Mouse (Mus musculus) midbrain, embryonic 10.5 days (tissue): ENCODE measurements around the gene Gm30191. TPM values are rescaled to one million over a fixed set of nuclear protein-coding genes. Genes with fewer than 3 reads are reported as not detected.
"Not testable (repeated sequence)": the region's sequence is repeated elsewhere in the genome, so short reads cannot be mapped to it uniquely, and the experiment has no call there.

ENCODE experiments used
- DNase-seq: peaks from one replicate; pipeline ENCODE4 v3.0.0-alpha.2; 2017; ENCODE audit warnings: low spot score
- H3K27ac ChIP-seq: fragments of 300-500 bp; sonication (generic); replicated peaks from 2 replicates; pipeline ENCODE4 v1.5.1; 2016; ENCODE audit warnings: mild to moderate bottlenecking
- H3K27me3 ChIP-seq: fragments of 300-500 bp; sonication (generic); 2 replicates; pipeline ENCODE4 v1.6.1; 2016; ENCODE audit warnings: low read depth, mild to moderate bottlenecking; ENCODE audit not compliant: poor library complexity, severe bottlenecking
- H3K36me3 ChIP-seq: fragments of 300-500 bp; sonication (generic); 2 replicates; pipeline ENCODE4 v1.6.1; 2016; ENCODE audit warnings: mild to moderate bottlenecking, moderate library complexity
- H3K4me1 ChIP-seq: fragments of 300-500 bp; sonication (generic); 2 replicates; pipeline ENCODE4 v1.6.1; 2016
- H3K4me3 ChIP-seq: fragments of 300-500 bp; sonication (generic); 2 replicates; pipeline ENCODE4 v1.5.1; 2016; ENCODE audit warnings: mild to moderate bottlenecking, moderate library complexity
- H3K9me3 ChIP-seq: fragments of 300-500 bp; sonication (generic); replicated peaks from 2 replicates; pipeline ENCODE4 v1.6.1; 2016; ENCODE audit warnings: mild to moderate bottlenecking
- WGBS: fragments of 180-500 bp; shearing (Covaris S2); methylation state at CpG from one replicate; pipeline ENCODE4 v1.1.7; 2016; 5-methylcytosine and 5-hydroxymethylcytosine counted together
- polyA plus RNA-seq: library from polyadenylated mRNA; unstranded; fragments of >200 nt; fragmentation: Nextera tagmentation; extraction: Ambion mirVana; gene quantifications from 2 replicates; pipeline ENCODE4 v1.2.1, GENCODE M21; 2016

The Gm30191 gene
- polyA plus RNA-seq, 1 experiment from 2014 or later, result 0.20 TPM

DNA sequence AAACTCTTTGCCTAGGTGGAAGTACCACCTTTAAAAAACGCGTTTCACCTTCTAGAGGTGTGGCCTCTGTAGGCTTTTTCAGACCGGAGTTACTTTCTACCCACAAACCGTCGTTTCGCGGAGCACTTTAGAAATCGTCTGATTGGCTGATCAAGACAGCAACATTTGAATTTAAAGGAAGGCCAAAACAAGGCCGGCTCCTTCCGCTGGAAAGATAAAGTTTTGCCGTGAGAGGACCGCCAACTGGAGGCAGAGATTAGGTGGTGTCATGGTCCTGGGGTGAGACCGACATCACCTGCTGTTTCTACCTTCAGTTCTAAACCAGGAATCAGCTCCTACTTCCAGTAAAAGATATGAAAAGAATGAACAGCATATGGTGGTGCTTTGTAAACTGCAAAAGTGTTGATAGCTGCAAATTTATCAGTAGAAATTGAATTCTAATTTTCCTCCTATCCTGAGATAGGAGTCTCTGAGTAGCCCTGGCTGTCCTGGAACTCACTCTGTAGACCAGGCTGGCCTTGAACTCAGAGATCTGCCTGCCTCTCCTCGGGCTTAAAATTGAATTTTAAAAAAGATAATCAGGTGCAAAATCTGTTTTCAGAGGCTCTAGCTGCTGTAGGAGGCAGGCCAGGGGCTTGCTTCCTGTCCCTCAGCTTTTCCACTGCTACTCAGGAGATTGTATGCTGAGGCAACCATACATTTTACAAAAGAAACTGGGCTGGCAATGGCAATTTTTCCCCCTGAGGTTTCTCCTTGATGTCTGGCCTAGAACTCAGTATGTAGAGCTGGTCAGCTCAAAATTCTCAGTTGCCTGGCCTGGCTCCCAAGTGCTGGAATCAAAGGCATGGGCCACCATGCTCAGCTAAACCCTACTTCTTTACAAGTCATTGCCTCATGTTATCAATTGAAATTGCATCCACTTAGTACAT lies 26.9 kb downstream of the Gm30191 start:
- Histone ChIP-seq H3K27ac (no peak overlapping the region; the same call in 1 of the 2 replicates), H3K4me3 (peak overlapping the region; percentile 19), H3K4me1 (peaks cover 15% of the 10 kb centered on the region), H3K36me3 (peaks cover 33% of the 10 kb centered on the region), H3K9me3 (no peaks in the 10 kb centered on the region), H3K27me3 (no peaks in the 10 kb centered on the region)
- no peak for DNase-seq
- 5% methylated on average over 14 of the region's 14 CpGs for WGBS

DNA sequence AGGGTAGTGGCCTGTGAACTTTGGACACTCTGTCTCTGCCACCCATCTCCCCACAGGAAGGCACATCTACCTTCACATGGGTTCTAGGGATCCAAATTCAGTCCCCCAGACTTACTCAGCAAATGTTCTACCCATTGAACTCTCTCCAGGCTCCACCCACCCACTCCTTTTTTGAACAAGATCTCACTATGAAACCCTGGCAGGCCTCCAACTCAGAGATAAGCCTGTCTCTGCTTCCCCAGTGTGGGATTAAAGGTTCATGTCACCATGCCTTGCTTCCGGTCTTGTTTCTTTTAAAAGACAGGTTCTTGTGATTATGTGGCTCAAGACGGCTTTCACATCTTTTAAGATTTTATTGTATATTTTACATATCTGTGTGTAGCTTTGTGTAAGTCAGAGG lies 38.2 kb downstream of the Gm30191 start:
- no peaks in the 10 kb centered on the region for H3K27me3 ChIP-seq
- no peak overlapping the region for H3K27ac ChIP-seq
- no peaks in the 10 kb centered on the region for H3K9me3 ChIP-seq
- peaks cover 29% of the 10 kb centered on the region for H3K4me1 ChIP-seq
- H3K36me3 ChIP-seq, result peaks cover 51% of the 10 kb centered on the region
- DNase-seq, result no peak
- WGBS, result 90% methylated on average over 2 of the region's 2 CpGs
- no peak overlapping the region for H3K4me3 ChIP-seq

DNA sequence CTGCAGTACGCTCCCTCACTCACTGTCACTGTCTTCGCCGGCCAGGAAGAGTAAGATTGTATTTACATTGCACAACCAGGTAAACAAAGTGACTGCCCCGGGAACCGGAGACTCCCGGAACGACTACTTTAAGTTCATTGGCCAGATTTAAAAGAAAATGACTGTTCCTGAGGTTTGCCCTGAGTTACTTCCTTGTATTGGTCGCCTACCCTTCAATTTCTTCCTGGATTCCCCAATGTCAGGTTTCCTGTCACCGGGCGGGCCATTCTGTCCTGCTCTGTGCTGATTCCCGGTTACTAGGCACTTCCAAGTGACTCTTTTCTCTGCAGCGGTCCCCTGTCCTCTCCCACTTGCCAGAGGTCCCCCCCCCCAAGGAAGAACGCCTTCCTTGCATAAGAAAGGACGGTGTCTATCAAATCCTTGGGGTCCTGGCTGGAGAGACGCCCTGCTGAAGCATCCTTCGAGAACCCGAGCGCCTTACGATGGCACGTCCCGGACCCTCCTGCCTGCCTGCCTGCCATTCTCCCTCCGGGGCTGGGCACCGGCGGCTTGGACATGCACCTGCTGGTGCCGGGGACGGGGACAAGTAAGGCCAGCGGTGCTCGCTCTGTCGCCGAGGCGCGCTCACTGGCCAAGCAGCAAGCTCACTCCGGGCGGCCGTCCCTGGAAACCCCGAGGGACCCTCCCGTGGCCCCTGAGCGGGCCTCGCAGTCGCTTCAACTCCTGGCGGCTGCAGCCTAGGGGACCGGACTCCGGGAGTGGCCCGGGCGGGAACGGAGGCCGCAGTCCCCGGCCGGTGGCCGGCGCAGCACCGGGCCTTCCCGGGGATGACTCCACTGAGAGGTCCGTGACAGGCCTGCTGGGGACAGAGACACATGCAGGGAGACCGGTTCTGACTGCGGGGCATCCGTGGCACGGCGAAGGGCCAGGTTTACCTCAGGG lies 39.8 kb downstream of the Gm30191 start:
- DNase-seq, result no peak
- H3K27me3 ChIP-seq, result no peaks in the 10 kb centered on the region
- H3K9me3 ChIP-seq, result no peaks in the 10 kb centered on the region
- H3K4me1 ChIP-seq, result peaks cover 29% of the 10 kb centered on the region
- H3K27ac ChIP-seq, result peak overlapping the region; percentile 100
- WGBS, result 4% methylated on average over 59 of the region's 59 CpGs
- H3K36me3 ChIP-seq, result peaks cover 36% of the 10 kb centered on the region
- H3K4me3 ChIP-seq, result peak overlapping the region; percentile 95

DNA sequence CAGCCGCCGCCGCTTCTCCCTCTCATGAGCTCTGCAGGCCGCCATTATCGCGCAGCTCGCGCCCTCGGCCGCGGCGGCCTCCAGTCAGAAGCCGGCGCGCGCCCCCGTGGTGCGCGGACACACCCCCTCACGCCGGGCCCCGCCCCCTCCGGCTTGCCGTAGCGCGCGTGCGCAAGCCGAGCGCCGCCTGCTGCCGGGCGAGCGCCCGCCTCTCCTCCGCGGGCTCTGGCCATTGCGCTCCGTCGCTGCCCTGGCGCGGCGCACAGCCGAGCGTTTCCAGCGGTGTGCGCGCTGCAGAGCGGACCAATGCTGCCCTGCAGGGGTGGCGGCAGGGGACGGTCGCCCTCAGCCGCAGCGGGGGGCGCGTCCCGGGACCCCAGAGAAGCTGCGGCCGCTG lies 40.4 kb downstream of the Gm30191 start:
- Histone ChIP-seq H3K9me3 (no peaks in the 10 kb centered on the region), H3K27ac (peak overlapping the region; percentile 100), H3K36me3 (peaks cover 29% of the 10 kb centered on the region), H3K4me1 (peaks cover 29% of the 10 kb centered on the region), H3K4me3 (peak overlapping the region; percentile 95), H3K27me3 (no peaks in the 10 kb centered on the region)
- peak; percentile 96 for DNase-seq
- WGBS, result under 1% methylated on average over 59 of the region's 59 CpGs

DNA sequence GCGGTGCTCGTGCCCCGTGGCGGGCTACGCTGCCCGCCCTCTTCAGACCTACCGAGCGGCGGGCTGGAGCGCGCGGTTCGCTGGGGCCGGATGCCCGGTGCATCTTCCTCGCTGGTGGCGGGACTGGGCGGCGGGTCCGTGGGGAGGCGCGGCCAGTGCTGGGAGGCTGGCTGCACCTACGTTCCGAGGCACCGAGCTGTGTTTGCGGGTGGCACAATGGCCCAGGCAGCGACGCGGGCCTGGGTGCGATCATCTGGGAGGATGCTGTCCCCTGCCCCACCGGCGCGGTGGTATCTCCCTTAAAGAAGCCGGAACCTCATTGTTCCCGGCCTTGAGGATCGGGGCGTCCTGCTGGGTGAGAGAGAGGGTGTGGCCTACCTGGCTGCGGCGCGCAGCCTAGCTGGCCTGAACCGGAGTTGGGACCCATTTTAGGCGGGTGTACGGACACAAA lies 40.9 kb downstream of the Gm30191 start, which contains the start of gene Pdik1l:
Gene Pdik1l, minus strand, starts transcription at position 321 of the 451 bp plus-strand sequence.
- H3K27ac ChIP-seq, result peak within 1 kb of the TSS; percentile 100
- peaks cover 29% of the 10 kb centered on the region for H3K4me1 ChIP-seq
- H3K4me3 ChIP-seq, result peak within 1 kb of the TSS; percentile 95
- H3K36me3 ChIP-seq, result peaks cover 25% of the 10 kb centered on the region
- H3K9me3 ChIP-seq, result no peaks in the 10 kb centered on the region
- WGBS, result under 1% methylated on average over 35 of the region's 43 CpGs
- peak; percentile 86 for DNase-seq
- H3K27me3 ChIP-seq, result no peaks in the 10 kb centered on the region

DNA sequence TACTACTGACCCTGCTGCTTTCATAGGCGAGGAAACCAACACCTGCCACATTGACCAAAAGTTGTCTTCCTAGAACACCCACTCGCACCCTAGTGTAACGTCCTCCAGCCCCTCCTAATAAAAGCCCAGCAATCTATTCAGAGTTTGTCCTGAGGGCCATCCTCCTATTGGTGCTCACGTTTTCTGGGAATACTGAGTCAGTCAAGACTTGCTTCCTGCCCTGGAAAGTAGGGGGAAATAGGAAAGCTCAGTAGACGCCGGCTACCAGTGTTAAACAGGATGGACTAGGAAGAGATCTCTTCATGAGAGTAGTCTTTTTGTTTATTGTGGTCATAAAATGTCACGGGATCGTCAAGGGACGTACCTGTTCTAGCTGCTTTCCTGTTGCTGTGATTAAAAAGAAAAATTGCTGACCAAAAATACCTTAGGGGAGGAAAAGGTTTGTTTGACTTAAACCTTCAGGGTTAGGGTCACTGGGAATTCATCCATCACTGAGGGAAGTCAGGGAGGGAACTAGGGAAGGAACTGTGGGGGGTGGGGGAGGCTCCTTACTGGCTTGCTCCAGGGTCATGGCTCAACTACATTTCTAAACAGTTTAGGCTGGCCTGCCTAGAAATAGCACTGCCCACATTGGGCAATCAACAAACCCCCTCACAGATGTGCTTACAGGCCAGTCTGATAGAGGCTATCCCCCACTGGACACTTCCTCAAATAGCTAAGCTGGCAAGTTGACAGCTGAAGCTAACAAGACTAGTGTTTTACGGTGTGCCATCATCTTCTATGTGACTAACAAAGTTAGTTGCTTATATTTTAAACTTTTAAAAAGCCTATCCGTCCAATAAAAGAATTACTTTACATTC lies 41.9 kb downstream of the Gm30191 start:
- H3K4me1 ChIP-seq, result peaks cover 29% of the 10 kb centered on the region
- H3K27me3 ChIP-seq, result peaks cover 9% of the 10 kb centered on the region; the same call in 1 of the 2 replicates
- H3K9me3 ChIP-seq, result no peaks in the 10 kb centered on the region
- H3K27ac ChIP-seq, result peak overlapping the region; percentile 100
- peaks cover 14% of the 10 kb centered on the region for H3K36me3 ChIP-seq
- 57% methylated on average over 11 of the region's 11 CpGs for WGBS
- peak overlapping the region; percentile 95 for H3K4me3 ChIP-seq
- no peak for DNase-seq

DNA sequence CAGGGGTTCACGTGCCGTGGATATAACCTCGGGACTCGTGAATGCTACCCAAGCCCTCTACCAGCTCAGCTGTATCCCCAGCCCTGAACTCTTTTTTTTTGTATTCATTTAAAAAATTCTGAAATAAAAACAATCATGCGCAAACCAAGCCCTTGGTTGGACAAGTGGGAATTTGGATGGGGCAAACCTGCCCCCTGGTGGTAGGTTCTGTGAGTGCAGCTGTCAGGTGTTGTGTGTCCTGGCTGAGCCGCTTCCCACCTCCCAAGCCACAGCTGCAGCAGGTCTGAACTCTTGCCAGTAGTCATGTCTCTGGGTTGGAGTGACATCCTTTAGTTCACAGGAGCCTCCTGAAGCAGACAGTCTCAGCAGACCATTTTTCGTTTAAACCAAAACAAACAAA lies 45.3 kb downstream of the Gm30191 start:
- H3K4me3 ChIP-seq, result no peak overlapping the region
- H3K36me3 ChIP-seq, result no peaks in the 10 kb centered on the region
- H3K27ac ChIP-seq, result no peak overlapping the region
- 22% methylated on average over 7 of the region's 7 CpGs for WGBS
- peaks cover 17% of the 10 kb centered on the region for H3K4me1 ChIP-seq
- H3K27me3 ChIP-seq, result peaks cover 9% of the 10 kb centered on the region; the same call in 1 of the 2 replicates
- H3K9me3 ChIP-seq, result 0 out of 2 replicates have a peak, but pooled peaks cover 4% of the 10 kb centered on the region
- DNase-seq, result peak; percentile 81

DNA sequence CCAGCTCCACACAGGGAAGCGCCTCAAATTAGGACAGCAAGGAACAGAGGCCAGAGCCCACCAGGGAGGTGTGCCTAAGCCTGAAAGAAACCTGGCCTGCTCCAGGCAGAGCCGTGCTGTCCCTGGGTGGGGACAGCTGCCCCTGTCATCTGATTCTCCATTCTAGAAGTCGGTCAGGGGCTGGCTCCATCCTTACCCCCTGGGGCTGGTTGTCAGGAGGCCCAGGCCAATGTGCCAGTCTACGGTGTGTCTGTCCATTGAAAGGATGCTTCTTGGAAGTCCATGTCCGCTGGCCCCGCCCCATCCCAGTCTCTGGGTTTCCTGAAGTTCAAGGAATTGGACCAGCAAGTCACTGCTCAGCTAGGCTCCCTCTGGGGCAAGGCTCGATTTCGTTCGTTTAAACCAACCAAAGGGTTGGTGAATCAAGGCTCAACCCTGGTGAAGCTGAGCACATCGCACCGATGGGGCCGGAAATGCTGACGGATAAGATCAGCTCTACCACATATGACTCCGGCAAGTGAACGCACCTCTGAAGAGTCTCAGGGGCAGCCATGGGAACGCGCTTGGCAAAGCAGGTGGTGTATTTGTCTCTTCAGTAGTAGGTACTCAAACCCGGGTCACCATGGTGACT lies 46.4 kb downstream of the Gm30191 start:
- Histone ChIP-seq H3K4me3 (no peak overlapping the region), H3K9me3 (0 out of 2 replicates have a peak, but pooled peaks cover 4% of the 10 kb centered on the region), H3K36me3 (no peaks in the 10 kb centered on the region), H3K4me1 (peaks cover 10% of the 10 kb centered on the region), H3K27ac (no peak overlapping the region), H3K27me3 (peaks cover 9% of the 10 kb centered on the region; the same call in 1 of the 2 replicates)
- no peak for DNase-seq
- 73% methylated on average over 18 of the region's 18 CpGs for WGBS

DNA sequence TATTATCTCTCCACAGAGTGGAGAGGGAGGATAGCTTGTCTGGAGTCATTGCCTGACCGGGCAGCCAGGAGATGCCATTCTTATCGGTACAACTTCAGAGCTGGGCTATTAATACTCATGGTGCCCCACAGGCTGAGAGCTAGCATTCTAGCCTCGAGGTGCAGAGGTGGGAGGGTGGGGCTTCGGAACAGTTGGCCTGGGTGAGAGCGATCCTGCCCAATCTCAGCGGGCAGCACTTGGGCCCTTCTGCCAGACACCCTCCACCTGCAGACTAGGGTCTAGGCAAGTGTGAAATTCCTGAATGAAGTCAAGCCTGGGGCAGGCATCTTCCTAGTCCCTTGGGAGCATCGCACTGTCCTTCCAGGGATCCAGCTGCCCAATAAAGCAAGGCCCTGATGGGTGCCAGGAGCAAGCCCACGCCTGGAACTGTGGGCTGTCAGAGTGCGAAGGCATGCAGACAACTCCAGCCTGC lies 47.0 kb downstream of the Gm30191 start:
- Histone ChIP-seq H3K4me1 (peaks cover 5% of the 10 kb centered on the region), H3K27me3 (peaks cover 9% of the 10 kb centered on the region; the same call in 1 of the 2 replicates), H3K27ac (no peak overlapping the region), H3K36me3 (no peaks in the 10 kb centered on the region), H3K4me3 (no peak overlapping the region), H3K9me3 (0 out of 2 replicates have a peak, but pooled peaks cover 4% of the 10 kb centered on the region)
- WGBS, result 72% methylated on average over 9 of the region's 9 CpGs
- no peak for DNase-seq

DNA sequence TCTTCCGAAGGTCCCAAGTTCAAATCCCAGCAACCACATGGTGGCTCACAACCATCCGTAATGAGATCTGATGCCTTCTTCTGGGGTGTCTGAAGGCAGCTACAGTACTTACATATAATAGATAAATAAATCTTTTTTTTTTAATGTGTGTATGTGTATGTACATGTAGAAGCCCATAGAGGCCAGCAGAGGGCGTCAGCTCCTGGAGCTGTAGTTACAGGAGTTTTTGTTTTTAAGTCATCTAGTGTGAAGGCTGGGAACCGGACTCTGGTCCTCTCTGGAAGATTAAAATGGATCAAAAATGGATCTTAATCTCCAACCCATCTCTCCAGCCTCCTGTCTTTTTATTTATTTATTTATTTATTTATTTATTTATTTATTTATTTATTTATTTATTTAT lies 49.4 kb downstream of the Gm30191 start:
- H3K27me3 ChIP-seq, H3K9me3 ChIP-seq, H3K4me1 ChIP-seq, H3K27ac ChIP-seq, DNase-seq, H3K36me3 ChIP-seq, H3K4me3 ChIP-seq: not testable (repeated sequence)
- 88% methylated on average over 4 of the region's 4 CpGs for WGBS

DNA sequence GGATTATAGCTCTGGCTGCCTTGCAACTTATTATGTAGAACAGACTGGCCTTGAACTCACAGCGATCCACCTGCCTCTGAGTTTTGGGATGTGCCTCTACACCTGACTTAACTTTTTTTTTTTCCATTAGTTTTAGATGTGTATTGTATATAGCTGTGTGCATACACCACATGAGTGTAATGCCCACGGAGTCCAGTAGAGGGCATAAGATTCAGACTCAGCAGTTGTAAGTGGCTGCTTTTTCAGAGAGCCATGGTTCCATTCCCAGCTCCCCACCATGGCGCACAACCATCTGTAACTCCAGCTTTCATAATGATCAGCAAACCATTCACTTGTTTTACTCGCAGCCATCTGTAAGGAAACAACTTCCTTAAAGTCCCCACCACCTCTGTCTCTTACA lies 49.8 kb downstream of the Gm30191 start:
- H3K27ac ChIP-seq, result no peak overlapping the region
- H3K9me3 ChIP-seq, result 0 out of 2 replicates have a peak, but pooled peaks cover 4% of the 10 kb centered on the region
- H3K36me3 ChIP-seq, result no peaks in the 10 kb centered on the region
- peaks cover 9% of the 10 kb centered on the region; the same call in 1 of the 2 replicates for H3K27me3 ChIP-seq
- DNase-seq, result no peak
- no peak overlapping the region for H3K4me3 ChIP-seq
- no peaks in the 10 kb centered on the region for H3K4me1 ChIP-seq
- 92% methylated on average over 4 of the region's 4 CpGs for WGBS
